Mouse (Mus musculus): Measurements from ENCODE around the gene Hdac10. TPM values are rescaled to one million over a fixed set of nuclear protein-coding genes. Genes with fewer than 3 reads are reported as not detected.

Hdac10 gene
- total and polyA plus RNA-seq, 3 experiments = 8.2 to 17.7 (median 9.5) TPM

DNA sequence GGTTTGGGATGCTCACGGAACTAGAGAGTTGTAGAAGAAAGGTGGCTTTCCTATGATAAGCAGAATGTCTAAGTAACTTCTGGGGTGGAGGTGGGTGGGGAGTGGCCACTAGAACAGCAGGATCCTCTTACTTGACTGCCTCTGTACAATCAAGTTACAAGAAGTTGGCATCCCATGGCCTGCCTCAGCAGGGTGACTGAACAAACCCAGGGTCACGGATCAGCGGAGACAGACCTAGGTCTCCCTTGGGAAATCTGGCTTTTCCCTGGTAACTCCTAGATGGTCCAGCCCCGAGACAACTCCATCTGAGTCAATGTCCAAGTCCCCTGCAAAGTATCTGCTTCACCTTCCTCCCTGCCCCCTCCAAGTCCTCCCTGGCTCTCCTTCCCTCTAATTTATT is 19.4 kb upstream of the Hdac10 start:
- dilution Hi-C loops (cut with MboI; ENCODE audit: extremely low pct_ligation_motif_present, extremely low pct_unique_long_range_greater_than_20kb, low sequenced_read_pairs) = no loop called here
- peaks cover 7 to 27% of the 10 kb centered on the region in 2 experiments for H3K36me3 ChIP-seq (replicated peaks in 1 of 2; ENCODE audit: control insufficient read depth in 1 of 2, insufficient read depth in 1 of 2, low read length in 1 of 2)
- H3K27ac ChIP-seq (ENCODE audit: insufficient read depth, low read depth) = no peak overlapping the region
- H3K4me1 ChIP-seq (ENCODE audit: control insufficient read depth in 1 of 2, insufficient read depth in 2 of 2) = peaks cover 14 to 30% of the 10 kb centered on the region in 2 experiments
- in situ Hi-C loops (cut with MboI; ENCODE audit: low pct_ligation_motif_present, low pct_unique_long_range_greater_than_20kb, low sequenced_read_pairs) = no loop called here
- H3K79me2 ChIP-seq (replicated peaks; ENCODE audit: control insufficient read depth, extremely low read depth, insufficient read depth, poor library complexity, severe bottlenecking) = no peaks in the 10 kb centered on the region
- TF ChIP-seq ZC3H11A (IDR thresholded peaks at IDR 0.05; ENCODE audit: low read depth, low read length) = no peak
- no peak for TF ChIP-seq MYC (IDR thresholded peaks at IDR 0.05; ENCODE audit: low read depth, low read length)
- no peak for TF ChIP-seq JUN (IDR thresholded peaks at IDR 0.05; ENCODE audit: insufficient read depth, low read depth, low read length)
- TF ChIP-seq TBP (conservative IDR thresholded peaks at IDR 0.05; ENCODE audit: low read depth, low read length) = no peak
- TF ChIP-seq E2F4 (IDR thresholded peaks at IDR 0.05; ENCODE audit: insufficient replicate concordance, low read depth, low read length) = no peak
- no peak for TF ChIP-seq ZKSCAN1 (IDR thresholded peaks at IDR 0.05; ENCODE audit: borderline replicate concordance, low read depth, low read length)
- TF ChIP-seq ZNF384 (IDR thresholded peaks at IDR 0.05; ENCODE audit: low read depth, low read length) = no peak
- TF ChIP-seq GABPA (IDR thresholded peaks at IDR 0.05; ENCODE audit: insufficient replicate concordance, low read depth, low read length) = no peak
- no peak for TF ChIP-seq NELFE (IDR thresholded peaks at IDR 0.05; ENCODE audit: low read depth, low read length)
- no peak for TF ChIP-seq RAD21 (IDR thresholded peaks at IDR 0.05; ENCODE audit: low read depth, low read length)
- no peak for TF ChIP-seq MAX (IDR thresholded peaks at IDR 0.05; ENCODE audit: low read length)
- TF ChIP-seq UBTF (IDR thresholded peaks at IDR 0.05; ENCODE audit: low read depth, low read length) = no peak
- TF ChIP-seq TCF12 (IDR thresholded peaks at IDR 0.05; ENCODE audit: low read depth, low read length) = no peak
- TF ChIP-seq MXI1 (IDR thresholded peaks at IDR 0.05; ENCODE audit: low read depth, low read length) = no peak
- no peak for TF ChIP-seq KAT2A (IDR thresholded peaks at IDR 0.05; ENCODE audit: insufficient replicate concordance, low read length)
- no peak for TF ChIP-seq NRF1 (IDR thresholded peaks at IDR 0.05; ENCODE audit: low read depth, low read length)
- no peak for TF ChIP-seq POLR2A (IDR thresholded peaks at IDR 0.05; ENCODE audit: low read depth, low read length)
- no peak for TF ChIP-seq POLR2AphosphoS2 (IDR thresholded peaks at IDR 0.05; ENCODE audit: low read depth, low read length)
- TF ChIP-seq CHD1 (IDR thresholded peaks at IDR 0.05; ENCODE audit: low read depth, low read length) = no peak
- TF ChIP-seq MEF2A (IDR thresholded peaks at IDR 0.05; ENCODE audit: borderline replicate concordance, low read depth, low read length) = no peak
- no peak overlapping the region for H3K4me3 ChIP-seq (replicated peaks in 1 of 3; ENCODE audit: low read depth in 2 of 3, low read length in 2 of 3, poor library complexity in 1 of 3)
- no peaks in the 10 kb centered on the region for H3K9me3 ChIP-seq (replicated peaks; ENCODE audit: low read length)
- H3K27me3 ChIP-seq (replicated peaks) = peaks cover 32% of the 10 kb centered on the region
- DNase-seq (ENCODE audit: extremely low read depth) = no peak
- no peak overlapping the region for H3K9ac ChIP-seq (ENCODE audit: insufficient read depth, low read depth)
- no peak overlapping the region for H3K4me2 ChIP-seq (ENCODE audit: insufficient read depth, low read depth, poor library complexity, severe bottlenecking)

DNA sequence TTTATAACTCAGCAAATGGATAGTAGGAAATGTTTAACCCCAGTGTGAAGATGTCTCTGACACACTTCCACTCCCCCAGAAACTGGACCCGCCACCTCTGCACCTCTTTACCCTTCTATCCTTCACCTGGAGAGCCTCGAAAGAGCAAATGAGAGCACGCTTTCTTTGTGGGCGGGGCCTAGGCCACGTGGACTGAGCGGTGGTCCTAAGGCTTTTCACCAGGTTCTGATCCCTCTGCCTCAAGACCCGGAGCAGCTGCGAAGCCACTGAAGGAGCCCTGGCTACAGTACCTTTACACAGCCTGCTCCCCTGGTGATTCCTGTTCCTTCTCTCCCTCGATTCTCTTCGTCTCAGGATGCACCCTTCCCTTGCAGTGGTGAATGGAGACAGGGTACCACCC is 19.0 kb upstream of the Hdac10 start:
- peaks cover 7 to 27% of the 10 kb centered on the region in 2 experiments for H3K36me3 ChIP-seq (replicated peaks in 1 of 2; ENCODE audit: control insufficient read depth in 1 of 2, insufficient read depth in 1 of 2, low read length in 1 of 2)
- DNase-seq (ENCODE audit: extremely low read depth) = no peak
- no peaks in the 10 kb centered on the region for H3K9me3 ChIP-seq (replicated peaks; ENCODE audit: low read length)
- no peak overlapping the region for H3K27ac ChIP-seq (ENCODE audit: insufficient read depth, low read depth)
- H3K4me1 ChIP-seq (ENCODE audit: control insufficient read depth in 1 of 2, insufficient read depth in 2 of 2) = peaks cover 14 to 31% of the 10 kb centered on the region in 2 experiments
- H3K4me2 ChIP-seq (ENCODE audit: insufficient read depth, low read depth, poor library complexity, severe bottlenecking) = no peak overlapping the region
- TF ChIP-seq PAX5 (IDR thresholded peaks at IDR 0.05; ENCODE audit: low read length) (no peak), RAD21 (IDR thresholded peaks at IDR 0.05; ENCODE audit: low read depth, low read length) (no peak), CHD2 (IDR thresholded peaks at IDR 0.05; ENCODE audit: low read length) (no peak), SIN3A (IDR thresholded peaks at IDR 0.05; ENCODE audit: low read length) (no peak), MEF2A (IDR thresholded peaks at IDR 0.05; ENCODE audit: borderline replicate concordance, low read depth, low read length) (no peak), HCFC1 (IDR thresholded peaks at IDR 0.05; ENCODE audit: low read depth, low read length) (no peak), TCF12 (IDR thresholded peaks at IDR 0.05; ENCODE audit: low read depth, low read length) (no peak), IRF4 (IDR thresholded peaks at IDR 0.05; ENCODE audit: low read depth, low read length) (no peak), ETS1 (conservative IDR thresholded peaks at IDR 0.05; ENCODE audit: low read depth, low read length) (no peak)
- H3K79me2 ChIP-seq (replicated peaks; ENCODE audit: control insufficient read depth, extremely low read depth, insufficient read depth, poor library complexity, severe bottlenecking) = no peaks in the 10 kb centered on the region
- dilution Hi-C loops (cut with MboI; ENCODE audit: extremely low pct_ligation_motif_present, extremely low pct_unique_long_range_greater_than_20kb, low sequenced_read_pairs) (no loop called here), in situ Hi-C loops (cut with MboI; ENCODE audit: low pct_ligation_motif_present, low pct_unique_long_range_greater_than_20kb, low sequenced_read_pairs) (no loop called here)
- H3K9ac ChIP-seq (ENCODE audit: insufficient read depth, low read depth) = no peak overlapping the region
- H3K4me3 ChIP-seq (replicated peaks in 1 of 3; ENCODE audit: low read depth in 2 of 3, low read length in 2 of 3, poor library complexity in 1 of 3) = no peak overlapping the region
- peaks cover 31% of the 10 kb centered on the region for H3K27me3 ChIP-seq (replicated peaks)
